28 mouse cellular contexts compared by ENCODE assay signal in genomic region chr11:21046188-21046587, GRCm38 (mm10). TPM values are rescaled to one million over a fixed set of nuclear protein-coding genes. Genes with fewer than 3 reads are reported as not detected.
DNase-seq lines count a peak whose midpoint lies in the region; ATAC-seq and TF ChIP-seq lines count a peak whose summit lies in the region.
"Had no signal": no experiment of that assay in that cellular context is flagged by ENCODE, and none has a peak within 500 bp of the region (broad histone marks: within the 10 kb centered on the region; RNA-seq: fewer than 3 reads in every experiment).

No protein-coding gene starts in this region.

- no peak overlapping the region for H3K4me3 ChIP-seq in heart, embryonic 10.5 days
- no peak overlapping the region for H3K4me3 ChIP-seq in bone marrow macrophage, adult 2 months (ENCODE audit: insufficient read depth, low read length)
- H3K4me3 ChIP-seq: embryonic facial prominence, embryonic 13.5 days; forebrain, embryonic 10.5 days; heart, embryonic 15.5 days; hindbrain, embryonic 12.5 days; intestine, embryonic 15.5 days; limb, embryonic 12.5 days; liver, embryonic 13.5 days; midbrain, embryonic 13.5 days had no signal

- H3K36me3 ChIP-seq in heart, embryonic 10.5 days: no peaks in the 10 kb centered on the region
- H3K36me3 ChIP-seq: embryonic facial prominence, embryonic 13.5 days; forebrain, embryonic 10.5 days; heart, embryonic 15.5 days; hindbrain, embryonic 12.5 days; intestine, embryonic 15.5 days; limb, embryonic 12.5 days; liver, embryonic 13.5 days; midbrain, embryonic 13.5 days had no signal

- TF ChIP-seq CTCF in bone marrow macrophage, adult 2 months (IDR thresholded peaks at IDR 0.05; ENCODE audit: low read depth, low read length): no peak

- no peaks in the 10 kb centered on the region for H3K27me3 ChIP-seq in heart, embryonic 10.5 days (ENCODE audit: insufficient read depth, poor library complexity, severe bottlenecking)
- H3K27me3 ChIP-seq: embryonic facial prominence, embryonic 13.5 days; heart, embryonic 15.5 days; hindbrain, embryonic 12.5 days; intestine, embryonic 15.5 days; limb, embryonic 12.5 days; Patski had no signal

- DNase-seq in heart, adult 11 months: peak; percentile 72
- no peak for DNase-seq in heart, embryonic 10.5 days (ENCODE audit: low spot score)
- DNase-seq in cerebellum, adult 11-12 months: no peak
- no peak for DNase-seq in spleen, postnatal 10 days (ENCODE audit: low spot score in 2 of 2)
- DNase-seq: adrenal gland, postnatal 10 days; cerebellum, adult 8-10 months; cerebellum, postnatal 25 days; forebrain, postnatal 0 days; kidney, adult 8-10 months; kidney, postnatal 10 days; layer of hippocampus, adult 9-11 months; liver, embryonic 13.5 days; lung, embryonic 14.5 days; retina, postnatal 1 day; right cerebral cortex, postnatal 25 days; thymus, postnatal 4 days had no signal

- TF ChIP-seq POLR2A in bone marrow macrophage, adult 2 months (IDR thresholded peaks at IDR 0.05; ENCODE audit: borderline replicate concordance, low read depth, low read length): no peak

- WGBS in heart, embryonic 10.5 days: 85% methylated on average over 2 of the region's 2 CpGs

- ATAC-seq in hematopoietic stem cell, adult 5-6 weeks (replicated peaks in 1 of 2; ENCODE audit: insufficient read depth in 1 of 2, low FRiP score in 2 of 2, low TSS enrichment in 1 of 2, low read depth in 1 of 2, poor library complexity in 2 of 2, severe bottlenecking in 2 of 2): peak; percentile 71 to 72
- peak; percentile 76 for ATAC-seq in neutrophil, adult 5-6 weeks (ENCODE audit: extremely low read depth, insufficient number of reproducible peaks, low FRiP score, poor library complexity, severe bottlenecking)
- ATAC-seq: forebrain, postnatal 0 days; hindbrain, postnatal 0 days; intestine, embryonic 15.5 days; midbrain, embryonic 13.5 days; Patski had no signal

- H3K9me3 ChIP-seq in heart, embryonic 10.5 days: no peaks in the 10 kb centered on the region
- H3K9me3 ChIP-seq: embryonic facial prominence, embryonic 13.5 days; forebrain, embryonic 10.5 days; heart, embryonic 15.5 days; hindbrain, embryonic 12.5 days; intestine, embryonic 15.5 days; limb, embryonic 12.5 days; liver, embryonic 13.5 days; midbrain, embryonic 13.5 days had no signal

- H3K4me1 ChIP-seq in heart, embryonic 10.5 days: 0 out of 2 replicates have a peak, but pooled peaks cover 2% of the 10 kb centered on the region
- H3K4me1 ChIP-seq in bone marrow macrophage, adult 2 months (ENCODE audit: control insufficient read depth, insufficient read depth, low read length): peaks cover 41% of the 10 kb centered on the region
- H3K4me1 ChIP-seq: embryonic facial prominence, embryonic 13.5 days; forebrain, embryonic 10.5 days; heart, embryonic 15.5 days; hindbrain, embryonic 12.5 days; intestine, embryonic 15.5 days; limb, embryonic 12.5 days; liver, embryonic 13.5 days; midbrain, embryonic 13.5 days had no signal

- no peak overlapping the region for H3K27ac ChIP-seq in heart, embryonic 10.5 days
- peak overlapping the region; percentile 96 for H3K27ac ChIP-seq in bone marrow macrophage, adult 2 months (ENCODE audit: insufficient read depth, low read depth, low read length)
- H3K27ac ChIP-seq: embryonic facial prominence, embryonic 13.5 days; forebrain, embryonic 10.5 days; heart, embryonic 15.5 days; hindbrain, embryonic 12.5 days; hindbrain, postnatal 0 days; intestine, embryonic 15.5 days; limb, embryonic 12.5 days; liver, embryonic 13.5 days; midbrain, embryonic 13.5 days had no signal

RNA-seq across cellular contexts. Expression of gene Peli1, which starts 44.9 kb away (rescaled TPM):
- polyA plus RNA-seq in heart, embryonic 10.5 days (2016; fragmentation: Nextera tagmentation; extraction: Ambion mirVana): 26.9 and 41.5 TPM in 2 replicates
- 28.2 and 30.8 TPM in 2 replicates for polyA plus RNA-seq in bone marrow macrophage, adult 2 months (2012; ENCODE audit: insufficient read depth, insufficient read length, missing spikeins)
- total RNA-seq in hematopoietic stem cell, adult 5-6 weeks (2017): 41.5 and 50.1 TPM in 2 replicates
- 149 and 152 TPM in 2 replicates for total RNA-seq in neutrophil, adult 5-6 weeks (2017)
